Mouse (Mus musculus) thymus, postnatal 25 days (tissue): ENCODE data around the gene Gm10974.

Experiments
- DNase-seq: peaks from one replicate; pipeline ENCODE4 v3.0.0; 2022

Gene Gm10974

GRCm38 (mm10) chr7:66365904-66366303 lies at the start of gene Gm10974:
Gene Gm10974, plus strand, starts transcription at chr7:66365905.
- DNase-seq: no peak

- no peak for DNase-seq
Observed at GRCm38 (mm10) chr7:66318147-66318546, 47.6 kb upstream of the Gm10974 start.

- DNase-seq: peak; percentile 10
Observed at GRCm38 (mm10) chr7:66320996-66321395, 44.7 kb upstream of the Gm10974 start.

GRCm38 (mm10) chr7:66323252-66324015 lies 42.3 kb upstream of the Gm10974 start:
- no peak for DNase-seq

- no peak for DNase-seq
Observed at GRCm38 (mm10) chr7:66325419-66326053, 40.2 kb upstream of the Gm10974 start.

- no peak for DNase-seq
Observed at GRCm38 (mm10) chr7:66327516-66327915, 38.2 kb upstream of the Gm10974 start.

- no peak for DNase-seq
Observed at GRCm38 (mm10) chr7:66330610-66331009, 35.1 kb upstream of the Gm10974 start.

GRCm38 (mm10) chr7:66332340-66332739 lies 33.4 kb upstream of the Gm10974 start:
- no peak for DNase-seq

GRCm38 (mm10) chr7:66333906-66334500 lies 31.7 kb upstream of the Gm10974 start:
- DNase-seq: no peak

GRCm38 (mm10) chr7:66336955-66337354 lies 28.8 kb upstream of the Gm10974 start:
- DNase-seq: no peak

GRCm38 (mm10) chr7:66339625-66340024 lies 26.1 kb upstream of the Gm10974 start:
- DNase-seq: no peak

- DNase-seq: no peak
Observed at GRCm38 (mm10) chr7:66340044-66340443, 25.7 kb upstream of the Gm10974 start.

GRCm38 (mm10) chr7:66342323-66342722 lies 23.4 kb upstream of the Gm10974 start:
- peak; percentile 33 for DNase-seq

- no peak for DNase-seq
Observed at GRCm38 (mm10) chr7:66342831-66343230, 22.9 kb upstream of the Gm10974 start.

- no peak for DNase-seq
Observed at GRCm38 (mm10) chr7:66343307-66343706, 22.4 kb upstream of the Gm10974 start.

GRCm38 (mm10) chr7:66346959-66347663 lies 18.6 kb upstream of the Gm10974 start:
- no peak for DNase-seq

- DNase-seq: no peak
Observed at GRCm38 (mm10) chr7:66348588-66348987, 17.1 kb upstream of the Gm10974 start.

- no peak for DNase-seq
Observed at GRCm38 (mm10) chr7:66349670-66350069, 16.0 kb upstream of the Gm10974 start.

- no peak for DNase-seq
Observed at GRCm38 (mm10) chr7:66351074-66351473, 14.6 kb upstream of the Gm10974 start.

- DNase-seq: no peak
Observed at GRCm38 (mm10) chr7:66354911-66355310, 10.8 kb upstream of the Gm10974 start.

- no peak for DNase-seq
Observed at GRCm38 (mm10) chr7:66355791-66356522, 9.7 kb upstream of the Gm10974 start.

- no peak for DNase-seq
Observed at GRCm38 (mm10) chr7:66358461-66358860, 7.2 kb upstream of the Gm10974 start.

GRCm38 (mm10) chr7:66359044-66359443 lies 6.7 kb upstream of the Gm10974 start:
- no peak for DNase-seq
